Mouse (Mus musculus) ovary, adult 2 months (tissue): ENCODE results near the gene Gm49387. TPM values are rescaled to one million over a fixed set of nuclear protein-coding genes. Genes with fewer than 3 reads are reported as not detected.

Experiments
- polyA plus RNA-seq: library from polyadenylated mRNA; depleted of rRNA; stranded (reverse); fragments of >200 nt; gene quantifications from 2 replicates; pipeline ENCODE4 v1.2.3, GENCODE M21; 2012; rRNA removed

Gene Gm49387
- not detected in 2 replicates for polyA plus RNA-seq

DNA sequence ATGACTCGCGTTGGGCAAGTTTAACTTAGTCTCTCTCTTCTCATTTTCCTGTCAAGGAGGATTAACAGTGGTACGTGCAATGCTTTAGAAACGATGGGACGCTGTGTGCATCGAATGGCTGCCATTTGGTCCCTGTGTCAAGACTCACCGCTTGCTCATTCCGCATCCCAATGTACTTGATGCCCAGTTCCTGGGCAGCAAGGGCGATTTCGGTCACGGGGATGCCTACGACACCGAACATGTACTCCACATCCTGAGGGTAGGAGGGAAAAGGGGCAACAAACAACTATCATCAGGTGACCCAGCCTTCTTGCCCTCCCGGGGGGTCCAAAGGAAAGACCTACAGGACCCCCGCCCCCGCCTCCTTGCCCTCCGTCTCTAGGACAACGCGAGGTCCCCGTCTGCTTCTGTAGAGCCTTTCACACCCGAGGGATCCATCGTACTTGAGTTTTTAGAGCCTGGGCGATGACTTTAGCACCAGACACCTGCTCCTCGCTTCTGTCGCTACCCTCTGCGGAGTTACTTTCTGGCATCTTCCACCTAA lies at the start of gene Gm49387:
Gm49387 (minus strand) TSS at position 533 of the 544 bp plus-strand sequence.

DNA sequence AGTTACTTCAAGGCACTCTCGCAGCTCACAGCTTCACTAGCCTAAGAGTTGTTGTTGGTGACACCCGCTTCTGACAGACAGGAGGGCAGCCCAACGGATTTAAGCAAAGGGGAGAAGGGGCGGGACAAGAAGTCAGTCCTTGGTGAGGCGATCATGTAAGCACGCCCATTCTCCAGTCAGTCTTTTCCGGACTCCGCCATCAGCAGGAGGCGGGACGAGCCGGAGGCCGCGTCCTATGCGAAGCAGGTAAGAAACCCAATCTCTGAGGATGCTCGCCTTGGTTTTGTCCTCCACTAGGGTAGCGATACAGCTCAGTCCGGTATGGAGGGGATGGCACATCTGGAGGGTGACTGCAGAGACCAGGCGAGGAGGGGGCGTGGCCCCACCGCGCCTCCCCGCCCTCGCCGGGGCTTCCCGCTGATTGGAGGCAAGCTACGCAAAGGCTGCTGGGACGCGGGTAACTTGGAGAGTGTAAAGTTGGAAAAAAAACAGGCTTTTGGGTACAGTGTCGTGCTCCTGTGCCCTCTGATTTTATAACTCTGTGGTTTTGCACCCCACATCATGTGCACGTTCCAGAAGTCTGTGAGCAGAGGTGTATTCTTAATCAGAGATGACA lies 320 bp upstream of the Gm49387 start, which contains the start of the genes Btd and Hacl1:
Btd (plus strand) TSS at position 139 of the 616 bp plus-strand sequence.
Hacl1 (minus strand) TSS at position 397 of the 616 bp plus-strand sequence.

DNA sequence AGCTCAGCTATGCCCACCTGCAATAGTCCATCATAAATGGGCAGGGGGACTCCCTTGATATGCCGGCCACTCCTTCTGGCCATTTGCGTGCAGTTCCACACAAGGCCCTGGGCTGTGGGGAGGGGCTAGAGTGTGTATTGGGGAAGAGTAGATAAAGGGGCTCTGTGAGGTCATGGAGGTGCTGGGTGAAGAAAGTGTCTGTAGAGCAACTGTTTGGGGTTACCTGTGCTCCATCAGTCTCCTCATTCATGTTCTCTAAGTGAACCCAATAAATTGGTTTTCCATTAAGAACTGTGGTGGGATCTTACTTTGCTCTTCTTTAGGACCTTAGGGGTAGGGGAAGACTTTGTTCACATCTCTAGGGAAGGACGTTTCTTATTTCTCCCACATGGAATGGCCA lies 49.4 kb downstream of the Gm49387 start, which contains the start of gene Colq:
Colq (minus strand) TSS at position 101 of the 400 bp plus-strand sequence.

Other genes starting within 250 kb of the Gm49387 start
- 33.6 and 34.0 TPM in 2 replicates for gene Sh3bp5, start 204.8 kb downstream of the Gm49387 start, polyA plus RNA-seq
- gene Eaf1, start 146.5 kb downstream of the Gm49387 start, polyA plus RNA-seq, result 34.9 and 54.4 TPM in 2 replicates
- gene Mettl6, start 145.8 kb downstream of the Gm49387 start, polyA plus RNA-seq, result 7.1 and 7.5 TPM in 2 replicates
- gene Colq, start 49.5 kb downstream of the Gm49387 start, polyA plus RNA-seq, result 0.41 and 0.54 TPM in 2 replicates
- 41.8 and 61.0 TPM in 2 replicates for gene Btd, start 150 bp upstream of the Gm49387 start, polyA plus RNA-seq
- 8.0 and 10.3 TPM in 2 replicates for gene Hacl1, start 408 bp upstream of the Gm49387 start, polyA plus RNA-seq
- 3.7 and 5.2 TPM in 2 replicates for gene Ankrd28, start 189.8 kb upstream of the Gm49387 start, polyA plus RNA-seq